Mouse (Mus musculus): ENCODE measurements around the gene Msi2. TPM values are rescaled to one million over a fixed set of nuclear protein-coding genes. Genes with fewer than 3 reads are reported as not detected.

The Msi2 gene
- polyA plus RNA-seq, 1 experiment = 21.9 TPM

DNA sequence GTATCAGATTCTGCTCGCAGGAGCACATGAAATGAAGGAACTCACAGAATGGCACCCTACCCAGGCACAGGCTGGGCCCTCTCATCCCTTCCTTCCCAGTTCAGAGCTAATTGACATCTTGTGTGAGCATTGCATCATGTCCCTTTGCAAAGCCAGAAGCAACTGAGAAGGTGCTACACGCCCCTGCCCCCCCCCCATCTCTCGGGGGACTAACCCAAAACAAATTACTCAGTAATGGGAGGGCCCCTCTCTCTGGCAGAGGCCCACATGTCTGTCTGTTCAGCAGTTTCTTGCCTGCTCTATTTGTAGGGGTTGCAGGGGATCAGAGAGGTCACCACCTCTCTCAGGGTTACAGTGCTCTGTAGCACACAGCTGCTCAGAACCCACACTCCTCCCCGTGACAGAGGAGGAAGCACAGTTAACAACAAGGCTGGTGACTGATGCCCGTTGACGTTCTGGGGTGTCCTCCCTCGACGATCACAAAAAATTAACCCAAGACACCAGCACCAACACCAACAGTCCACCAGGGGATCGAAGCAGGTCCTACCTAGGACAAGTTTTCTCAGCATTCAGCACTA lies 99.5 kb downstream of the Msi2 start:
- Histone ChIP-seq H3K27ac (ENCODE audit: control insufficient read depth, insufficient read depth, low read depth, low read length, poor library complexity) (peak overlapping the region; percentile 1), H3K4me3 (replicated peaks; ENCODE audit: control insufficient read depth, low read depth, low read length) (no peak overlapping the region), H3K4me1 (ENCODE audit: control insufficient read depth, insufficient read depth, low read length) (peaks cover 1% of the 10 kb centered on the region; the same call in 1 of the 2 replicates)
- TF ChIP-seq POLR2A (IDR thresholded peaks at IDR 0.05; ENCODE audit: borderline replicate concordance, control insufficient read depth, low read depth, low read length) (no peak), CTCF (IDR thresholded peaks at IDR 0.05; ENCODE audit: control insufficient read depth, insufficient read depth, low read length) (no peak)
- WGBS = 8% methylated on average over 9 of the region's 9 CpGs

DNA sequence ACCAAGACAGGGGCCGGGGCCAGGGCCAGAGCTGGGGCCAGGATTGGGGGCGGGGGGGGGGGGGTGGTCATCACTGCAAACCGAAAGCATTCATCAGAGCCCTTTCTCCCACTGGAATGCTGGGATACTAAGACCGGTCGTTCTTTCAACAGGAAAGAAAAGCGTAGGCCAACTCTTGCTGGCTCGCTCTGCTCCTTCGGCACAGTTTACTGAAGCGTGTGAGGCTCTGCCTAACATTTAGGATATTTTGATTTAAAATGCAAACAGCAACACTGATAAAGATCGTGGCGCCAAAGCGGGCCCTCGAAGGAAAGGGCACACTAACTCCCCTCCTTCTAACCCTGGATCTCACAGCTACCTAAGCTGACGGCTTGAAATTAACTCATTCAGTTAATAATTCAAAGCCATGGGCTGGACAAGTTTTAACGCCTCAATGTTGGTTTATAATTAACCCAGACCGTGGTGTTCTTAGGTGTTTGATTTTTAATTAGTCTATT lies 100.3 kb downstream of the Msi2 start:
- Histone ChIP-seq H3K27ac (ENCODE audit: control insufficient read depth, insufficient read depth, low read depth, low read length, poor library complexity) (no peak overlapping the region), H3K4me3 (replicated peaks; ENCODE audit: control insufficient read depth, low read depth, low read length) (no peak overlapping the region), H3K4me1 (ENCODE audit: control insufficient read depth, insufficient read depth, low read length) (peaks cover 1% of the 10 kb centered on the region; the same call in 1 of the 2 replicates)
- WGBS = 77% methylated on average over 16 of the region's 16 CpGs
- TF ChIP-seq CTCF (IDR thresholded peaks at IDR 0.05; ENCODE audit: control insufficient read depth, insufficient read depth, low read length) = no peak
- TF ChIP-seq POLR2A (IDR thresholded peaks at IDR 0.05; ENCODE audit: borderline replicate concordance, control insufficient read depth, low read depth, low read length) = no peak

DNA sequence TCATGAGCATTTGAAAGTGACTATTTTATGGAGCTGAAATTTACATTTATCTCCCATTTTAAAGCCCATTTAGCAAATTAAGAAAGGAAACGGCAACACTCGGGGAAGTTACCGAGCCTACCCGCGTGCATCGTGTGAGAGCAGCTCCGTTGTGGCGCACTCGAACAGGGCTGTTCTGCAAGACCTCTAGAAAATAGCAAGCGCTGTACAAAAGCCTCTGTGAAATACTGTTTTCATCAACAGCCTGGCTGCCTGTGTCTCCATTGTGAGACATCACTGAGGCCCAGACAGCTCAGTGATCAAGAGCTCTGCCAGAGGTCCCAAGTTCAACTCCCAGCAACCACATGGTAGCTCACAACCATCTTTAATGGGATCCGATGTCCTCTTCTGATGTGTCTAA lies 100.9 kb downstream of the Msi2 start:
- no peak overlapping the region for H3K27ac ChIP-seq (ENCODE audit: control insufficient read depth, insufficient read depth, low read depth, low read length, poor library complexity)
- H3K4me3 ChIP-seq (replicated peaks; ENCODE audit: control insufficient read depth, low read depth, low read length) = no peak overlapping the region
- 89% methylated on average over 11 of the region's 11 CpGs for WGBS
- peaks cover 1% of the 10 kb centered on the region; the same call in 1 of the 2 replicates for H3K4me1 ChIP-seq (ENCODE audit: control insufficient read depth, insufficient read depth, low read length)
- TF ChIP-seq CTCF (IDR thresholded peaks at IDR 0.05; ENCODE audit: control insufficient read depth, insufficient read depth, low read length) = no peak
- no peak for TF ChIP-seq POLR2A (IDR thresholded peaks at IDR 0.05; ENCODE audit: borderline replicate concordance, control insufficient read depth, low read depth, low read length)

DNA sequence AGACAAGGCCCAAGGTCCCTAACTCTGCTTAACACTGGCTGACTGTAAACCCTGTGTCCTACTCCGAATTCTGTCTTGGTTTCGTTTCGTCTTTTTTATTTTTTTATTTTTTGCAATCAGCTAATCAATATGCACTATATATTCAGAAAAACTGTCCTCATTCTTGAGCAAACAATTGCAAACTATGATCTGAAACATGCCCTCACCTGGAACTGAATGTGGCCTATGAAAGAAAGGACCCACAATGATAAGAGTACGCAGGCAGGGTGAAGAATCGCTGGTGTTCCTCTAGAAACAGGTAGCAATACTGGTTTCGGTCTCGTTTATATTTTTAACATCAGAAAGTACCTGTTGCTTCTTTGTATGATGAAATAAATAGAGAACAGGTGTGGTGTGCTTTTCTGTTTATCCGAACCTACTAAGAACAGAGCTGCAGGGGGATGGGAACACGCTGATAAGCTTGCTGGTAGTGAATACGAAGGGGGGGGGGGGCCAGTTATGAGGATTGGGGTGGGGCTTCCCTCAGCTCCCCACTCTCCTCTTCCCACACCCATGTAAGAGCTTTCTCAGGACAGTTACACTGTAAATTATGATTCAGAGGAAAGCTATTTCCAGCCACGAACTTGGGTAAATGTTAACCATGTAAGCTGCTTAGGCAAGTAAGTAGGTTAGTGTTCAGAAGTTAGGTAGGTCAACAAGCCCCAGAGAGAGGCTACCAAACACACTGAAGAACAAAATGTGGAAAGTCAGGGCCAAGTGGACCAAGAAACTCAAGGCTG lies 103.6 kb downstream of the Msi2 start:
- Histone ChIP-seq H3K4me3 (replicated peaks; ENCODE audit: control insufficient read depth, low read depth, low read length) (peak overlapping the region; percentile 14), H3K27ac (ENCODE audit: control insufficient read depth, insufficient read depth, low read depth, low read length, poor library complexity) (peak overlapping the region; percentile 2; the same call in 1 of the 2 replicates), H3K4me1 (ENCODE audit: control insufficient read depth, insufficient read depth, low read length) (peaks cover 1% of the 10 kb centered on the region; the same call in 1 of the 2 replicates)
- TF ChIP-seq POLR2A (IDR thresholded peaks at IDR 0.05; ENCODE audit: borderline replicate concordance, control insufficient read depth, low read depth, low read length) (no peak), CTCF (IDR thresholded peaks at IDR 0.05; ENCODE audit: control insufficient read depth, insufficient read depth, low read length) (no peak)
- 6% methylated on average over 11 of the region's 11 CpGs for WGBS

DNA sequence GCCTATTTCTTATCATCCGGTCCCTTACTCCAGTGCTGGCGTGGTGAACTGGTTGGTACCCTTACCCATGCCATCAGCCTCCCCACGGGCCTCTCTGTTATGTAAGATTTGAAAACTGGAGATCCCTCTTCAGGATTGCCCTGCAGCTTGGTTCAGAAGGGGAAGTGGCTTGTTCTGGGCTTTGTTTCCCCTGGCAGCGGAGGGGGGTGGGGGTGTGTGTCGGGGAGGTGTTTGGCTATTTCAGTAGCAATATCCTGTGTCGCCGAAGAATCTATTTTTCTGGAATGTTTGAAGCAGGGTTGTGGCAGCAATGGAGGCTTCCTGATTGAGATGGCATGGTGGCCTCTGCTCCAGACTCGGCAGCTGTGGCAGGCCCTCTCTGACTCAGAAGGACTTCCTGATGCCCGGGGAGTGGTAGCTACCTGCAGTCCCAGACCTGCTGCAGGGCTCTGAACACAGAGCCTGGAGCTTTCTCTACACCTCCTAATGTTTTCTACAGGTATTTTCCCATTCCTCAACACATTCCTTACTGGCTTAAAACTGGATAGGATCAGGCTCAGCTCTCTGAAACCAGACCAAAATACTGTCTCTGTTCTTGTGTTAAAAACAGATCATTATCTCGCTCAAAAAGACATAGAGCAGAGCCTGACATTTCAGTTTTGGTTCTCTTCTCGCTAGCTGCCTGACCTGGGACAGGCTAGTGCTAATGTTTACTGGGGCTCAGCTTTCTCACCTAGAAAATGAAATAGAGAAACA lies 104.4 kb downstream of the Msi2 start:
- peak overlapping the region; percentile 74 for H3K27ac ChIP-seq (ENCODE audit: control insufficient read depth, insufficient read depth, low read depth, low read length, poor library complexity)

DNA sequence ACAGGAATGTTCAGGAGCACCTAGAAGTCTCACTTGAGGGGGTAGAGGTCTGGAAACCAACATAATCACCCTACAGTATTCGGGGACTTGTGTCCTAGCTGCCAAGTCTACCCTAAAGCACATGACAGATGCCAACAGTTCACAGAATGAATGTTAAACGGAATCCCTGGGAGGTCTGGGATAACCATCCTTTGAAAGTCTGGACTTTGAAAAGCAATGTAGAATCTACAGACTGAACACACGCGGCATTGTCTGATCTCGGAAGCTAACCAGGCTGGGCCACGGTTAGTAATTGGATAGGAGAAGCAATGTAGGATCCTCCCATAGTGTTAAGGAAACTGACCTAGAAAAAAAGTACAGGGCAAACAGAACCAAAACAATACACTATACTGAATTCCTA lies 105.3 kb downstream of the Msi2 start:
- no peak overlapping the region for H3K27ac ChIP-seq (ENCODE audit: control insufficient read depth, insufficient read depth, low read depth, low read length, poor library complexity)
- 74% methylated on average over 6 of the region's 6 CpGs for WGBS
- TF ChIP-seq POLR2A (IDR thresholded peaks at IDR 0.05; ENCODE audit: borderline replicate concordance, control insufficient read depth, low read depth, low read length) (no peak), CTCF (IDR thresholded peaks at IDR 0.05; ENCODE audit: control insufficient read depth, insufficient read depth, low read length) (no peak)
- H3K4me1 ChIP-seq (ENCODE audit: control insufficient read depth, insufficient read depth, low read length) = peaks cover 1% of the 10 kb centered on the region; the same call in 1 of the 2 replicates
- no peak overlapping the region for H3K4me3 ChIP-seq (replicated peaks; ENCODE audit: control insufficient read depth, low read depth, low read length)

More for the DNA sequence above, 104.4 kb downstream of the Msi2 start:
- TF ChIP-seq POLR2A (IDR thresholded peaks at IDR 0.05; ENCODE audit: borderline replicate concordance, control insufficient read depth, low read depth, low read length) (no peak), CTCF (IDR thresholded peaks at IDR 0.05; ENCODE audit: control insufficient read depth, insufficient read depth, low read length) (no peak)
- 2% methylated on average over 11 of the region's 11 CpGs for WGBS
- H3K4me1 ChIP-seq (ENCODE audit: control insufficient read depth, insufficient read depth, low read length) = peaks cover 1% of the 10 kb centered on the region; the same call in 1 of the 2 replicates
- H3K4me3 ChIP-seq (replicated peaks; ENCODE audit: control insufficient read depth, low read depth, low read length) = peak overlapping the region; percentile 37

DNA sequence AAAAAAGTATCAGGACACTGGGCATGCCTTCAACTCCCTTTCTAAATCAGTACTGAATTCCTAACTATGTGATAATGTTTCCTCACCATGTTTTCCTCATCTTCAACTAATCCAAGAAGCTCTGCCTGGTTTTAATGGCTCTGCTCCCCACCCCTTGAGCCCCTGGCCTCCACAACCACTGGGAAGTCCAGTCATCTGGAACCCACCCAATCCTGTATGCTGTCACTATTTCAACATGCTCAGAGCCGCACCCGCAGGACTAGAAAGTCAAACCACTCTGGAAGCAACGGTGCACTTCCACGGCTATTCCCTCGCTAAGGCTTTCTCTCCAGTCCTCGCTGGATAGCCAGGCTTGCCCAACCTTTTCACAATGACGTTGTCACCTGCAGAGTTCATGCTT lies 106.2 kb downstream of the Msi2 start:
- no peak overlapping the region for H3K4me3 ChIP-seq (replicated peaks; ENCODE audit: control insufficient read depth, low read depth, low read length)
- no peak overlapping the region for H3K27ac ChIP-seq (ENCODE audit: control insufficient read depth, insufficient read depth, low read depth, low read length, poor library complexity)
- peaks cover 3% of the 10 kb centered on the region; the same call in 1 of the 2 replicates for H3K4me1 ChIP-seq (ENCODE audit: control insufficient read depth, insufficient read depth, low read length)
- TF ChIP-seq CTCF (IDR thresholded peaks at IDR 0.05; ENCODE audit: control insufficient read depth, insufficient read depth, low read length) (no peak), POLR2A (IDR thresholded peaks at IDR 0.05; ENCODE audit: borderline replicate concordance, control insufficient read depth, low read depth, low read length) (no peak)
- 45% methylated on average over 7 of the region's 7 CpGs for WGBS

DNA sequence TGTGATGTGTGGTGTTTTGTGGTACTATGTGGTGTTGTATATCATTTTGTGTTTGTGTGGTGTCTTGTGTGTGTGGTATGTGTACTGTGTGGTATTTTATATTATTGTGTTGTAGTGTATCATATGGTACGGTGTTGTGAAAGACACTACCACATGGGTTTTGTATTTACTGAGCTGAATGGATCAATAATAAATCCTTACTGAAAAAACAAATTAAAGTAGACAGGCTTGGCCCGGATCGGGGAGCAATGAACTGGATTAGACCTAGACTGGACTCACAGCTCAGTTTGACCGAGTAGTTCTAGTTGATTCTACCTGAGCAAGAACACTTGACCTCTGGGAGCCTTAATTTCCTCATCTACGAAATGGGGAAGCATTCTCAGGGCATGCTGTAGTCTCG lies 107.5 kb downstream of the Msi2 start:
- no peak overlapping the region for H3K4me3 ChIP-seq (replicated peaks; ENCODE audit: control insufficient read depth, low read depth, low read length)
- TF ChIP-seq CTCF (IDR thresholded peaks at IDR 0.05; ENCODE audit: control insufficient read depth, insufficient read depth, low read length) (no peak), POLR2A (IDR thresholded peaks at IDR 0.05; ENCODE audit: borderline replicate concordance, control insufficient read depth, low read depth, low read length) (no peak)
- WGBS = 84% methylated on average over 6 of the region's 6 CpGs
- no peak overlapping the region for H3K27ac ChIP-seq (ENCODE audit: control insufficient read depth, insufficient read depth, low read depth, low read length, poor library complexity)
- H3K4me1 ChIP-seq (ENCODE audit: control insufficient read depth, insufficient read depth, low read length) = peaks cover 3% of the 10 kb centered on the region; the same call in 1 of the 2 replicates
